Mouse (Mus musculus): ENCODE data around the gene Riox2. TPM values are rescaled to one million over a fixed set of nuclear protein-coding genes. Genes with fewer than 3 reads are reported as not detected.

Gene Riox2
- 20.5 TPM for polyA plus RNA-seq (2014; fragmentation: Illumina TruSeq; extraction: RNeasy Lipid Tissue Mini Kit (QIAGEN cat#74804); ENCODE audit: low read depth, low replicate concordance)

DNA sequence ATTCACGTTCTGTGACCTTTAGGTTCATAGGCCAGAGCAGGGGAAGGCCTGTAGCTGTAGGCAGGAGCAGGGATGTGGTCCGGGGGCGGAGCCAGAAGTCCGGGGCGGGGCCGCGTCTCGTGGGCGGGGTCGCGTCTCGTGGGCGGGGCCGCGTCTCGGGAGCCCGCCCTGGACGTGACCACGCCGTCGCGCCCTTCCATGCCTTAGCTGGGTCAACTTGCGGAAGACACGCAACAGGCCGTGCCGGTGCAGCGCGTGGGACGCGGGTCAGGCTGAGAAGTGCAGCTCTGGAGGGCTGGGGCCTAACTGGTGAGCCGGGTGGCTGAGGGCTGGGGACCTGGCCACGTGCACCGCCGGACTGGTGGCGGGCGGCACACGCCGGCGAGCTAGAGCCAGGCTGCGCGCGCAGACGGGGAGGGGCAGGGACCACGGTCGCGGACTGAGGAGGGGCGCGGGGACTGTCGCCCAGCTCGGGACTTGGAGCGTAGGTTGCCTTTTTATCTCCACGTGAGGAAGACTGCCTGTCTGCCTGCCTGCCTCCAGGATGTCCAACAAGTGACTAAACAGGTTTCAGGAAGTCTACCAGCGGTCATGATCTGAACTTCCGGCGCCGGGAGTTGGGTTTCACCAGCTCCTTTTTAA is at the start of gene Riox2:
Riox2 (plus strand) TSS at position 139 of the 642 bp plus-strand sequence.

Other genes with a start within 250 kb of the Riox2 start
- not detected for gene Olfr201, start 199.1 kb upstream of the Riox2 start, polyA plus RNA-seq (2014; fragmentation: Illumina TruSeq; extraction: RNeasy Lipid Tissue Mini Kit (QIAGEN cat#74804); ENCODE audit: low read depth, low replicate concordance)
- gene Olfr202, start 185.0 kb upstream of the Riox2 start, polyA plus RNA-seq (2014; fragmentation: Illumina TruSeq; extraction: RNeasy Lipid Tissue Mini Kit (QIAGEN cat#74804); ENCODE audit: low read depth, low replicate concordance), result not detected
- not detected for gene Olfr203, start 172.9 kb upstream of the Riox2 start, polyA plus RNA-seq (2014; fragmentation: Illumina TruSeq; extraction: RNeasy Lipid Tissue Mini Kit (QIAGEN cat#74804); ENCODE audit: low read depth, low replicate concordance)
- gene Olfr204, start 153.5 kb upstream of the Riox2 start, polyA plus RNA-seq (2014; fragmentation: Illumina TruSeq; extraction: RNeasy Lipid Tissue Mini Kit (QIAGEN cat#74804); ENCODE audit: low read depth, low replicate concordance), result not detected
- not detected for gene Olfr205, start 140.6 kb upstream of the Riox2 start, polyA plus RNA-seq (2014; fragmentation: Illumina TruSeq; extraction: RNeasy Lipid Tissue Mini Kit (QIAGEN cat#74804); ENCODE audit: low read depth, low replicate concordance)
- gene Olfr206, start 122.5 kb upstream of the Riox2 start, polyA plus RNA-seq (2014; fragmentation: Illumina TruSeq; extraction: RNeasy Lipid Tissue Mini Kit (QIAGEN cat#74804); ENCODE audit: low read depth, low replicate concordance), result not detected
- gene Olfr209, start 107.8 kb upstream of the Riox2 start, polyA plus RNA-seq (2014; fragmentation: Illumina TruSeq; extraction: RNeasy Lipid Tissue Mini Kit (QIAGEN cat#74804); ENCODE audit: low read depth, low replicate concordance), result not detected
- not detected for gene Gabrr3, start 64.4 kb upstream of the Riox2 start, polyA plus RNA-seq (2014; fragmentation: Illumina TruSeq; extraction: RNeasy Lipid Tissue Mini Kit (QIAGEN cat#74804); ENCODE audit: low read depth, low replicate concordance)
- 10.7 TPM for gene Crybg3, start 129.2 kb downstream of the Riox2 start, polyA plus RNA-seq (2014; fragmentation: Illumina TruSeq; extraction: RNeasy Lipid Tissue Mini Kit (QIAGEN cat#74804); ENCODE audit: low read depth, low replicate concordance)
- 7.5 TPM for gene Arl6, start 167.6 kb downstream of the Riox2 start, polyA plus RNA-seq (2014; fragmentation: Illumina TruSeq; extraction: RNeasy Lipid Tissue Mini Kit (QIAGEN cat#74804); ENCODE audit: low read depth, low replicate concordance)

Data from liver, adult 10 weeks (tissue).